Mouse (Mus musculus): ENCODE measurements around the gene Ruvbl2.

- TF ChIP-seq E2F4 (IDR thresholded peaks at IDR 0.05; ENCODE audit: insufficient replicate concordance, low read depth, low read length) (no peak), ZNF384 (IDR thresholded peaks at IDR 0.05; ENCODE audit: low read depth, low read length) (no peak), CTCF (conservative IDR thresholded peaks at IDR 0.05 in 1 of 2, IDR thresholded peaks at IDR 0.05 in 1 of 2; ENCODE audit: low read depth in 2 of 2, low read length in 2 of 2) (no peak), MAX (IDR thresholded peaks at IDR 0.05; ENCODE audit: low read length) (no peak), IRF4 (IDR thresholded peaks at IDR 0.05; ENCODE audit: low read depth, low read length) (no peak), ZC3H11A (IDR thresholded peaks at IDR 0.05; ENCODE audit: low read depth, low read length) (no peak), TBP (conservative IDR thresholded peaks at IDR 0.05; ENCODE audit: low read depth, low read length) (no peak), RCOR1 (conservative IDR thresholded peaks at IDR 0.05; ENCODE audit: low read depth, low read length) (no peak), KAT2A (IDR thresholded peaks at IDR 0.05; ENCODE audit: insufficient replicate concordance, low read length) (no peak), EP300 (IDR thresholded peaks at IDR 0.05; ENCODE audit: low read length) (no peak), MYC (IDR thresholded peaks at IDR 0.05; ENCODE audit: low read depth, low read length) (no peak), PAX5 (IDR thresholded peaks at IDR 0.05; ENCODE audit: low read length) (no peak), RAD21 (IDR thresholded peaks at IDR 0.05; ENCODE audit: low read depth, low read length) (no peak), MXI1 (IDR thresholded peaks at IDR 0.05; ENCODE audit: low read depth, low read length) (no peak)
Observed at GRCm38 (mm10) chr7:45460377-45460776, 22.5 kb upstream of the Ruvbl2 start.

Measured in CH12.LX (cell line).